Mouse (Mus musculus): Measurements from ENCODE around the gene Rer1. TPM values are rescaled to one million over a fixed set of nuclear protein-coding genes. Genes with fewer than 3 reads are reported as not detected.

Gene Rer1
- total RNA-seq (2023): 10 to 100 TPM; 55.8 to 59.7 TPM

GRCm38 (mm10) chr4:155086108-155087024, at the start of gene Rer1, which contains the start of gene Morn1:
TSS of gene Rer1 (minus strand) at chr4:155086382.
TSS of gene Morn1 (plus strand) at chr4:155086577.

DNA sequence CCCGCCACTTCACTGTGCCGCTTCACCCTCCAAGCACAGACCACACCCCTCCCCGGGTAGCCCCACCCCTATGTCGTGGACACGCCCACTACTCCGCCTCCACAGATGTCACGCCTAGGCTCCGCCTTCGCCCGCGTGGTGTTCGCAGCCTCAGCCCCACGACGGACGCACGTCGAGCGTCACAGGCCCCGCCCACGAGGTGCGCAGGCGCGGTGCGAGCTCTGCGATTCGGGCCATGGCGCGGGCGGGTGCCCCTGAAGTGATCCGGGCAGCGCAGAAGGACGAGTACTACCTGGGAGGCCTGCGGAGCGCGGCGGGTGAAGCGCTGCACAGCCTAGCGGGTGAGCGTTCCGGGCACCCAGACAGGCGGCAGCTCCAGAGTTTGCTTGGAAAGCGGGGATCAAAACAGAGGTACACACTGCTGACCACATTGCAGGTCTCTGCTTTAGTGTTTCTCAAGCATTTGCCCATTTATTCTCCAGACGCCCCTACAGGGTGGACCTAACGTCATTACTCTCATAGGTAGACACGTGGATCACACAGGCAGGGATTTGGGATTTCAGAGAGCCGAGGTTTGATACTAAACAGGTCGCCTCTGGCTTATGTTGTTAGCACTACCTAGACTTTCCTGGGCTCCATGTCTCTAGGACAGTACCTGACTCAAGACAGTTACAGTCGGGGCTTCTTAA, 19.2 kb downstream of the Rer1 start, which contains the start of gene Pex10:
Gene Pex10, plus strand, starts transcription at position 183 of the 689 bp plus-strand sequence.

DNA sequence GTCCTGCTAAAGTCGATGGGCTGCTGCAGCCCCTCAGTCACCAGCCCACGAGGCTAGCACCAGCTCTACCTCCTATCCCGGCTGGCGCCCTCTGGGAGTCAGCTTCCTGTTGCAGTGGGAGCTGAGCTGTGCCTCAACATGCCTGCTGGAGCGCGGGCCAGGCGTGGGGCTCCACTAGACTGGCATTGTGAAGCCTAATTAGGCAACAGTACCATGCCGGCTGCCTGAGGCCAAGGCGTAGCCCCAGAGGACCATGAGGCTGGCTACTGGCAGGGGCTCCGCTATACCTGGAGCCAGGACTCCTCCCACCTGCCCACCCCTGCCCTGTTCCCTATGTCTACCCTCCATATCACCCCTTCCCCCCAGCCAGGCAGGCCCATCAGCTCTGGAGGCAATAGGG, 29.5 kb downstream of the Rer1 start, which contains the start of gene Plch2:
Gene Plch2, minus strand, starts transcription at position 61 of the 400 bp plus-strand sequence.

Other genes starting within 250 kb of the Rer1 start
- gene Ttc34, start 248.9 kb downstream of the Rer1 start, total RNA-seq (2023): not detected
- under 1 TPM in 1 of 2 experiments, not detected in 1; 0.24 TPM for gene Mmel1, start 216.8 kb downstream of the Rer1 start, total RNA-seq (2023)
- 1 to 10 TPM; 1.9 to 2.5 TPM for gene Fam213b, start 187.2 kb downstream of the Rer1 start, total RNA-seq (2023)
- gene Tnfrsf14, start 157.8 kb downstream of the Rer1 start, total RNA-seq (2023): 100 to 1,000 TPM; 101 to 127 TPM
- under 1 TPM in 1 of 2 experiments, not detected in 1; 0.53 TPM for gene Hes5, start 125.5 kb downstream of the Rer1 start, total RNA-seq (2023)
- gene Pank4, start 122.3 kb downstream of the Rer1 start, total RNA-seq (2023): 10 to 100 TPM; 27.9 to 31.5 TPM
- gene Plch2, start 29.6 kb downstream of the Rer1 start, total RNA-seq (2023): under 1 TPM in 1 of 2 experiments, not detected in 1; 0.09 TPM
- 1 to 10 TPM; 5.7 to 7.4 TPM for gene Pex10, start 19.4 kb downstream of the Rer1 start, total RNA-seq (2023)
- gene Morn1, start 195 bp upstream of the Rer1 start, total RNA-seq (2023): 1 to 10 TPM; 1.4 to 1.9 TPM
- gene Ski, start 136.2 kb upstream of the Rer1 start, total RNA-seq (2023): 10 to 100 TPM; 30.8 to 31.8 TPM
- gene Faap20, start 163.4 kb upstream of the Rer1 start, total RNA-seq (2023): 10 to 100 TPM; 30.7 to 35.7 TPM

Data from neutrophil, adult 83 days (primary cell).